Mouse (Mus musculus) urinary bladder, postnatal 25 days (tissue): ENCODE measurements at regions not wholly inside any gene's neighbourhood (a gene's known extent, or its start where the extent isn't known, plus 50 kb on each side); places are given as distances from the start of the nearest gene placed in this dataset.

ENCODE experiments used
- DNase-seq: peaks from one replicate; pipeline ENCODE4 v3.0.0; 2022; ENCODE audit warnings: low spot score

GRCm38 (mm10) chr6:97741427-97741826, 65.4 kb upstream of the Mitf start:
- DNase-seq: no peak

- DNase-seq: no peak
Measured at GRCm38 (mm10) chr6:97740851-97741201, 66.0 kb upstream of the Mitf start.

- DNase-seq: peak; percentile 58
Measured at GRCm38 (mm10) chr6:97740107-97740850, 66.6 kb upstream of the Mitf start.

- no peak for DNase-seq
Measured at GRCm38 (mm10) chr6:97738846-97739245, 68.0 kb upstream of the Mitf start.

GRCm38 (mm10) chr6:97730835-97731234, 76.0 kb upstream of the Mitf start:
- no peak for DNase-seq

GRCm38 (mm10) chr6:97718184-97718910, 88.5 kb upstream of the Mitf start:
- DNase-seq: no peak

GRCm38 (mm10) chr6:97707401-97707800, 90.1 kb upstream of the Frmd4b start:
- no peak for DNase-seq

GRCm38 (mm10) chr6:97704361-97704760, 87.0 kb upstream of the Frmd4b start:
- no peak for DNase-seq

- DNase-seq: no peak
Measured at GRCm38 (mm10) chr6:97699752-97700098, 82.4 kb upstream of the Frmd4b start.

GRCm38 (mm10) chr6:97699054-97699751, 81.9 kb upstream of the Frmd4b start:
- no peak for DNase-seq

- no peak for DNase-seq
Measured at GRCm38 (mm10) chr6:97693281-97693680, 75.9 kb upstream of the Frmd4b start.

- no peak for DNase-seq
Measured at GRCm38 (mm10) chr6:97691136-97691535, 73.8 kb upstream of the Frmd4b start.

GRCm38 (mm10) chr6:97684335-97684734, 67.0 kb upstream of the Frmd4b start:
- DNase-seq: no peak

- DNase-seq: no peak
Measured at GRCm38 (mm10) chr6:97682213-97682612, 64.9 kb upstream of the Frmd4b start.

GRCm38 (mm10) chr6:97675181-97675756, 57.9 kb upstream of the Frmd4b start:
- DNase-seq: no peak

GRCm38 (mm10) chr6:97666818-97667629, 49.7 kb upstream of the Frmd4b start:
- no peak for DNase-seq
